Mouse (Mus musculus): ENCODE results near the gene Igsf9b.

DNA sequence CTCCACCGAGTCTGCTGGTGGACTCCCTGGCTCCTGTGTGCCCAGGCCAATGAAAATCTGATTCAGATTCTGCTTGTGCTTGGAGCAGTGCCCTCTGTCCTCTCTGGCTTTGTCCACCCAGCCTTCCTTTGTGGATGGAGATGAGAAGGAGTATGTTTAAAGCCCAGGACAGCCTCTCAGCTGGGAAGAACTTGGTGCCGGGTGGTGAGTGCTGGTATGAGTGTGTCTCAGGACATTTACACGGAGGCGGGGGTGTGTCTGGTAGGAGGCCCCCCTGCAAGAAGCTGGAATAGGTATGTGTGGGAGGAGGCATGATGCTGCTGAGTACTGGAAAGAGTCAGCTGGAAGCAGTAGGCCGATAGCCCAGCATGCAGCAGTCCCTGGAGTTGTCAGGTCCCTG is 3.3 kb downstream of the Igsf9b start:
- TF ChIP-seq CTCF (IDR thresholded peaks at IDR 0.05; ENCODE audit: borderline replicate concordance, extremely low read depth, insufficient read depth, insufficient read length) (no peak), POLR2A (IDR thresholded peaks at IDR 0.05; ENCODE audit: borderline replicate concordance, extremely low read depth, insufficient read depth, insufficient read length, poor library complexity, severe bottlenecking) (no peak)
